Mouse (Mus musculus) hindbrain, embryonic 14.5 days (tissue): ENCODE measurements around the gene Rpusd3. TPM values are rescaled to one million over a fixed set of nuclear protein-coding genes. Genes with fewer than 3 reads are reported as not detected.

ENCODE experiments used
- ATAC-seq: fragments of 200-750 bp; cut with Nextera tagmentation; 2 replicates; pipeline ENCODE4 v1.8.0; 2017; ENCODE audit warnings: moderate number of reproducible peaks, mild to moderate bottlenecking, moderate TSS enrichment, moderate library complexity; ENCODE audit not compliant: low FRiP score
- DNase-seq: peaks from one replicate; pipeline ENCODE4 v3.0.0-alpha.2; 2015; ENCODE audit warnings: low spot score
- H3K27ac ChIP-seq: fragments of 300-500 bp; sonication (generic); 2 replicates; pipeline ENCODE4 v1.5.1; 2014; ENCODE audit warnings: mild to moderate bottlenecking, moderate library complexity
- H3K27me3 ChIP-seq: fragments of 300-500 bp; sonication (generic); 2 replicates; pipeline ENCODE4 v1.6.1; 2014; ENCODE audit warnings: mild to moderate bottlenecking, low read length, mixed read lengths; ENCODE audit not compliant: control insufficient read depth, insufficient read depth
- H3K36me3 ChIP-seq: fragments of 300-500 bp; sonication (generic); replicated peaks from 2 replicates; pipeline ENCODE4 v1.6.1; 2014; ENCODE audit not compliant: control insufficient read depth, insufficient read depth
- H3K4me1 ChIP-seq: fragments of 300-500 bp; sonication (generic); replicated peaks from 2 replicates; pipeline ENCODE4 v1.6.1; 2014; ENCODE audit warnings: antibody characterized with exemption, low read length, mixed read lengths; ENCODE audit not compliant: control insufficient read depth, insufficient read depth
- H3K4me2 ChIP-seq: fragments of 300-500 bp; sonication (generic); replicated peaks from 2 replicates; pipeline ENCODE4 v1.6.1; 2014; ENCODE audit warnings: mild to moderate bottlenecking, moderate library complexity
- H3K4me3 ChIP-seq: fragments of 300-500 bp; sonication (generic); replicated peaks from 2 replicates; pipeline ENCODE4 v1.5.1; 2014; ENCODE audit warnings: mild to moderate bottlenecking, low read length
- H3K9ac ChIP-seq: fragments of 300-500 bp; sonication (generic); 2 replicates; pipeline ENCODE4 v1.6.1; 2014
- H3K9me3 ChIP-seq: fragments of 300-500 bp; sonication (generic); 2 replicates; pipeline ENCODE4 v1.6.1; 2016; ENCODE audit warnings: low read length; ENCODE audit not compliant: control insufficient read depth
- WGBS: fragments of 180-500 bp; shearing (Covaris S2); extraction: QIAGEN DNeasy Blood & Tissue Kit; methylation state at CpG from one replicate; pipeline ENCODE4 v1.1.7; 2014; 5-methylcytosine and 5-hydroxymethylcytosine counted together
- polyA plus RNA-seq: library from polyadenylated mRNA; unstranded; fragments of >200 nt; fragmentation: Nextera tagmentation; extraction: Ambion mirVana; gene quantifications from 2 replicates; pipeline ENCODE4 v1.2.1, GENCODE M21; 2014

Rpusd3 gene
- polyA plus RNA-seq, 1 experiment from 2014 or later, result 19.0 TPM

DNA sequence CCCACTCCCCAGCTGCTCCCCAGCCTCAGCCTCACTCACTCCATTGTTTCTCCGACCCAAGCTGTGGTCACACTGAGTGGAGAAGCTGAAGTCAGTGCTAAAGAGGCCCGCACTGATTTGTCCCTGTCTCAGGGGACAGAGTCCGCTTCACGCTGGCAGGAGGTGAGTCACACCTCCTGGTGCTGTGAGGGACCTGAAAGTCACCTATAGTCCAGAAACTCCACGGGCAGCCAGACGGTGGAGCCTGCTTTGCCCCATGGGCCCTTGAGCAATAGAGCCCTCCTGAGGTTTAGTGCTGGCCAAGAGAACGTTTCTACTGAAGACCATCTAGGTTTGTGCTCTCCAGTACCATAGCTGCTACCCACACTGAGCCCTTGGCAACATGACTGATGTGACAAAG, 15.6 kb upstream of the Rpusd3 start:
- Histone ChIP-seq H3K4me2 (no peak overlapping the region), H3K27me3 (no peaks in the 10 kb centered on the region), H3K4me3 (no peak overlapping the region), H3K4me1 (no peaks in the 10 kb centered on the region), H3K27ac (no peak overlapping the region), H3K9ac (no peak overlapping the region), H3K9me3 (no peaks in the 10 kb centered on the region), H3K36me3 (no peaks in the 10 kb centered on the region)
- DNase-seq, result no peak
- ATAC-seq, result no peak
- WGBS, result 75% methylated on average over 7 of the region's 7 CpGs

- ATAC-seq (no peak), DNase-seq (no peak)
- no peak overlapping the region for H3K9ac ChIP-seq
- H3K9me3 ChIP-seq, result no peaks in the 10 kb centered on the region
- H3K4me2 ChIP-seq, result no peak overlapping the region
- no peaks in the 10 kb centered on the region for H3K4me1 ChIP-seq
- no peak overlapping the region for H3K4me3 ChIP-seq
- H3K27ac ChIP-seq, result no peak overlapping the region
- no peaks in the 10 kb centered on the region for H3K36me3 ChIP-seq
- no peaks in the 10 kb centered on the region for H3K27me3 ChIP-seq
- 70% methylated on average over 3 of the region's 3 CpGs for WGBS
Measured at GRCm38 (mm10) chr6:113433661-113434060, 14.5 kb upstream of the Rpusd3 start.

- Histone ChIP-seq H3K4me1 (no peaks in the 10 kb centered on the region), H3K4me2 (no peak overlapping the region), H3K9ac (no peak overlapping the region), H3K27ac (no peak overlapping the region), H3K27me3 (no peaks in the 10 kb centered on the region), H3K9me3 (no peaks in the 10 kb centered on the region), H3K4me3 (no peak overlapping the region), H3K36me3 (no peaks in the 10 kb centered on the region)
- WGBS, result 62% methylated on average over 3 of the region's 3 CpGs
- no peak for ATAC-seq
- DNase-seq, result no peak
Measured at GRCm38 (mm10) chr6:113431801-113432200, 12.7 kb upstream of the Rpusd3 start.

GRCm38 (mm10) chr6:113430846-113431245, 11.7 kb upstream of the Rpusd3 start:
- Histone ChIP-seq H3K27me3 (no peaks in the 10 kb centered on the region), H3K9me3 (no peaks in the 10 kb centered on the region), H3K4me2 (no peak overlapping the region), H3K4me1 (no peaks in the 10 kb centered on the region), H3K36me3 (no peaks in the 10 kb centered on the region), H3K27ac (no peak overlapping the region), H3K4me3 (no peak overlapping the region), H3K9ac (no peak overlapping the region)
- DNase-seq (no peak), ATAC-seq (no peak)
- 63% methylated on average over 3 of the region's 3 CpGs for WGBS

GRCm38 (mm10) chr6:113429965-113430364, 10.8 kb upstream of the Rpusd3 start:
- Histone ChIP-seq H3K36me3 (no peaks in the 10 kb centered on the region), H3K4me1 (no peaks in the 10 kb centered on the region), H3K4me2 (no peak overlapping the region), H3K4me3 (no peak overlapping the region), H3K27me3 (no peaks in the 10 kb centered on the region), H3K9ac (no peak overlapping the region), H3K9me3 (no peaks in the 10 kb centered on the region), H3K27ac (no peak overlapping the region)
- ATAC-seq (no peak), DNase-seq (no peak)
- 83% methylated on average over 3 of the region's 3 CpGs for WGBS

GRCm38 (mm10) chr6:113428006-113428405, 8.9 kb upstream of the Rpusd3 start:
- no peak for ATAC-seq
- Histone ChIP-seq H3K4me2 (no peak overlapping the region), H3K27ac (no peak overlapping the region), H3K27me3 (no peaks in the 10 kb centered on the region), H3K36me3 (no peaks in the 10 kb centered on the region), H3K4me3 (no peak overlapping the region), H3K4me1 (no peaks in the 10 kb centered on the region), H3K9me3 (no peaks in the 10 kb centered on the region), H3K9ac (no peak overlapping the region)
- DNase-seq, result no peak
- 94% methylated on average over 16 of the region's 16 CpGs for WGBS

DNA sequence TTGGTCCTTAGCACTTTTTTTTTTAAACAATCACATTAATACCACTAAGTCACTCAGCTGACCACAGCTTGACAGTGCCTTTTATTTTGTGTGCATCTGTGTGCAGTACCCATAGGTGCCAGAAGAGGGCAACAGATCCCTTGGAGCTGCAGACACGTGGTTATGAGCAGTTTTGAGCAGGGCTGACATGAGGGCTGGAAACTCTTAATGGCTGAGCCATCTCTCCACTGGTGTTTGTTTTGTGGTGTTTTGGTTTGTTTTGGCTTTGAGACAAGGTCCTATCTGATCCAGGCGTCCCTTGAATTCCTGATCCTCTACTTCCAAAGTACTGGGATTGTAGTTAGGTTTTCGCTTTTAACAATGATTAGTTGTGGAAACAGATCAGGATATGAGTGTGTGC, 8.3 kb upstream of the Rpusd3 start:
- 59% methylated on average over 3 of the region's 3 CpGs for WGBS
- ATAC-seq (no peak), DNase-seq (no peak)
- H3K27me3 ChIP-seq, result no peaks in the 10 kb centered on the region
- H3K9me3 ChIP-seq, result no peaks in the 10 kb centered on the region
- H3K27ac ChIP-seq, result no peak overlapping the region
- no peaks in the 10 kb centered on the region for H3K4me1 ChIP-seq
- H3K4me3 ChIP-seq, result no peak overlapping the region
- no peak overlapping the region for H3K4me2 ChIP-seq
- no peak overlapping the region for H3K9ac ChIP-seq
- no peaks in the 10 kb centered on the region for H3K36me3 ChIP-seq

GRCm38 (mm10) chr6:113426696-113427095, 7.6 kb upstream of the Rpusd3 start:
- no peak overlapping the region for H3K9ac ChIP-seq
- no peak overlapping the region for H3K4me3 ChIP-seq
- WGBS, result 92% methylated on average over 4 of the region's 4 CpGs
- H3K4me1 ChIP-seq, result no peaks in the 10 kb centered on the region
- H3K36me3 ChIP-seq, result no peaks in the 10 kb centered on the region
- DNase-seq, result no peak
- H3K27ac ChIP-seq, result no peak overlapping the region
- no peak for ATAC-seq
- no peaks in the 10 kb centered on the region for H3K9me3 ChIP-seq
- no peaks in the 10 kb centered on the region for H3K27me3 ChIP-seq
- no peak overlapping the region for H3K4me2 ChIP-seq

DNA sequence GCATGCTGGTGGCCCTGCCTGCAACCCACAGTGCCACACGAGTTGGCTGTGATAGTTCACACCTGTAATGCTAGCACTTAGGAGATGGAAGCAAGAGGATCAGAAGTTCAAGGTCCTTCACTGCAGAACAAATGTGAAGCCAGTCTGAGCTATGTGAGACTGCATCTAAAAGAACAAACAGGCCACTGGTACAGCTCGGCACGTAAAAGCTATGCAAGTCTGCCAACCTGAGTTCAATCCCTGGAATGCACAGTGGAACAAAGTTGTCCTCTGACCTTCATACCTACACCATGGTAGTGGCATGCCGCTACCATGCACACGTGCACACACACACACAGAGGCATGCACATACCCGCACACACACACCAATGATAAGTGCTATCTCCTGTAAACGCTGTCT, 5.0 kb upstream of the Rpusd3 start:
- Histone ChIP-seq H3K4me3 (no peak overlapping the region), H3K27ac (no peak overlapping the region), H3K4me1 (0 out of 2 replicates have a peak, but pooled peaks cover 4% of the 10 kb centered on the region), H3K9me3 (no peaks in the 10 kb centered on the region), H3K9ac (no peak overlapping the region), H3K36me3 (no peaks in the 10 kb centered on the region), H3K4me2 (no peak overlapping the region), H3K27me3 (no peaks in the 10 kb centered on the region)
- WGBS, result 87% methylated on average over 7 of the region's 7 CpGs
- no peak for ATAC-seq
- DNase-seq, result no peak

DNA sequence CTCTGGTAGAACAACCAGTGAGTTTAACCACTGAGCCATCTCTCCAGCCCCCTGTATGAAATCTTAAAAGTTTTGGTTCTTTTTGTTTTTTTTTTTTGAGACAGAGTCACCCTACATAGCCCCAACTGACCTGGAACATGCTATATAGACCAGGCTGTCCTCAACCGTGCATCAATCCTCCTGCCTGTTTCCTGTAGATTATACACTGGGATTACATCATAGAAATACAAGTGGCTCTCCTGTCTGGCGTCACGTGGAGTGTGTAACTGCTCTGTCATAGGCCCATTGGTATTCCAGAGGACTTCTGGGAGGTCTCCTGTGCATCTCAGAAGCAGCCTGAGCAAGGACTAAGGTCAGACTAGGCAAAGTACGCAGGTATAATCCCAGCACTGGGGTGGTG, 3.9 kb upstream of the Rpusd3 start:
- DNase-seq (no peak), ATAC-seq (no peak)
- no peak overlapping the region for H3K4me3 ChIP-seq
- peaks cover 11% of the 10 kb centered on the region for H3K4me1 ChIP-seq
- no peak overlapping the region for H3K27ac ChIP-seq
- no peak overlapping the region for H3K9ac ChIP-seq
- H3K4me2 ChIP-seq, result no peak overlapping the region
- H3K9me3 ChIP-seq, result no peaks in the 10 kb centered on the region
- 88% methylated on average over 4 of the region's 4 CpGs for WGBS
- no peaks in the 10 kb centered on the region for H3K27me3 ChIP-seq
- no peaks in the 10 kb centered on the region for H3K36me3 ChIP-seq
